Mouse (Mus musculus) CH12.LX (cell line): ENCODE results near the gene Cbfa2t2. TPM values are rescaled to one million over a fixed set of nuclear protein-coding genes. Genes with fewer than 3 reads are reported as not detected.
A peak's percentile ranks its signal among the peaks of the same experiment; 100 is the strongest.

Experiments
- DNase-seq: peaks from one replicate; pipeline ENCODE4 v3.0.0-alpha.2; 2013; ENCODE audit errors: extremely low read depth
- H3K27ac ChIP-seq: 2 replicates; pipeline ENCODE4 v1.5.1; 2012; ENCODE audit warnings: low read depth, mild to moderate bottlenecking, control low read depth, moderate library complexity; ENCODE audit not compliant: insufficient read depth
- H3K27me3 ChIP-seq: replicated peaks from 2 replicates; pipeline ENCODE3; 2012; ENCODE audit warnings: inconsistent platforms
- H3K36me3 ChIP-seq, 2 experiments: replicated peaks in 1 of 2; 2 replicates each; pipeline versions ENCODE3 to v1.6.1; 2012; ENCODE audit warnings: inconsistent platforms in 1 of 2, low read length in 1 of 2, mild to moderate bottlenecking in 1 of 2, mixed read lengths in 1 of 2, moderate library complexity in 1 of 2; ENCODE audit not compliant: control insufficient read depth in 1 of 2, insufficient read depth in 1 of 2
- H3K4me1 ChIP-seq, 2 experiments: 2 replicates each; pipeline ENCODE4 v1.6.1; 2012; ENCODE audit warnings: inconsistent platforms in 1 of 2, moderate library complexity in 1 of 2; ENCODE audit not compliant: insufficient read depth in 2 of 2, control insufficient read depth in 1 of 2
- H3K4me2 ChIP-seq: 2 replicates; pipeline ENCODE4 v1.6.1; 2012; ENCODE audit warnings: low read depth, mild to moderate bottlenecking, control low read depth; ENCODE audit not compliant: poor library complexity, insufficient read depth, severe bottlenecking
- H3K4me3 ChIP-seq, 3 experiments: fragments of 150-350 bp in 1 of 3; sonication (generic) in 1 of 3; replicated peaks in 1 of 3; 2 replicates each; pipeline versions ENCODE3 to v1.5.1; 2011 to 2012; ENCODE audit warnings: low read depth in 2 of 3, low read length in 2 of 3, mild to moderate bottlenecking in 2 of 3, moderate library complexity in 2 of 3, control low read depth in 1 of 3, improper control_type of control experiment in 1 of 3, inconsistent platforms in 1 of 3, mixed read lengths in 1 of 3; ENCODE audit not compliant: poor library complexity in 1 of 3
- H3K79me2 ChIP-seq: replicated peaks from 2 replicates; pipeline ENCODE4 v1.6.1; 2012; ENCODE audit warnings: mild to moderate bottlenecking, moderate library complexity; ENCODE audit not compliant: control insufficient read depth, poor library complexity, insufficient read depth, severe bottlenecking; ENCODE audit errors: extremely low read depth
- H3K9ac ChIP-seq: 2 replicates; pipeline ENCODE4 v1.6.1; 2012; ENCODE audit warnings: low read depth, mild to moderate bottlenecking, control low read depth, moderate library complexity; ENCODE audit not compliant: insufficient read depth
- H3K9me3 ChIP-seq: replicated peaks from 2 replicates; pipeline ENCODE3; 2012; ENCODE audit warnings: low read length, inconsistent platforms, mixed read lengths
- CHD1 ChIP-seq: IDR thresholded peaks from 2 replicates; pipeline ENCODE4 v1.6.1; 2012; ENCODE audit warnings: low read depth, low read length, improper control_type of control experiment, inconsistent platforms
- CTCF ChIP-seq, 2 experiments: IDR thresholded peaks in 1 of 2; conservative IDR thresholded peaks in 1 of 2; 2 replicates each; pipeline ENCODE4 v1.5.1; 2011 to 2012; ENCODE audit warnings: low read depth in 2 of 2, low read length in 2 of 2, improper control_type of control experiment in 1 of 2, inconsistent platforms in 1 of 2, mild to moderate bottlenecking in 1 of 2, moderate library complexity in 1 of 2
- E2F4 ChIP-seq: IDR thresholded peaks from 2 replicates; pipeline ENCODE4 v1.6.1; 2011; ENCODE audit warnings: low read depth, low read length, improper control_type of control experiment; ENCODE audit not compliant: insufficient replicate concordance
- ELF1 ChIP-seq: IDR thresholded peaks from 2 replicates; pipeline ENCODE4 v1.6.1; 2014; ENCODE audit warnings: low read depth, mild to moderate bottlenecking, inconsistent platforms, low read length, improper control_type of control experiment
- IRF4 ChIP-seq: IDR thresholded peaks from 2 replicates; pipeline ENCODE4 v1.6.1; 2014; ENCODE audit warnings: low read depth, mild to moderate bottlenecking, inconsistent platforms, low read length, improper control_type of control experiment
- JUN ChIP-seq: IDR thresholded peaks from 2 replicates; pipeline ENCODE4 v1.6.1; 2011; ENCODE audit warnings: low read depth, mild to moderate bottlenecking, low read length, improper control_type of control experiment, moderate library complexity; ENCODE audit not compliant: insufficient read depth
- JUND ChIP-seq: conservative IDR thresholded peaks from 2 replicates; pipeline ENCODE4 v1.6.1; 2011; ENCODE audit warnings: low read depth, low read length, improper control_type of control experiment
- KAT2A ChIP-seq: IDR thresholded peaks from 2 replicates; pipeline ENCODE4 v1.6.1; 2012; ENCODE audit warnings: low read length, improper control_type of control experiment, inconsistent platforms; ENCODE audit not compliant: insufficient replicate concordance
- MAFK ChIP-seq: IDR thresholded peaks from 2 replicates; pipeline ENCODE4 v1.6.1; 2011; ENCODE audit warnings: low read length, improper control_type of control experiment; ENCODE audit not compliant: insufficient replicate concordance
- MAZ ChIP-seq: IDR thresholded peaks from 2 replicates; pipeline ENCODE4 v1.6.1; 2012; ENCODE audit warnings: low read depth, mild to moderate bottlenecking, inconsistent platforms, low read length, improper control_type of control experiment, moderate library complexity
- MEF2A ChIP-seq: IDR thresholded peaks from 2 replicates; pipeline ENCODE4 v1.6.1; 2014; ENCODE audit warnings: low read depth, mild to moderate bottlenecking, inconsistent platforms, low read length, improper control_type of control experiment, borderline replicate concordance
- MXI1 ChIP-seq: IDR thresholded peaks from 2 replicates; pipeline ENCODE4 v1.6.1; 2011; ENCODE audit warnings: mild to moderate bottlenecking, low read depth, low read length, improper control_type of control experiment
- MYC ChIP-seq: IDR thresholded peaks from 2 replicates; pipeline ENCODE4 v1.6.1; 2011; ENCODE audit warnings: low read depth, mild to moderate bottlenecking, improper control_type of control experiment, low read length
- NELFE ChIP-seq: IDR thresholded peaks from 2 replicates; pipeline ENCODE4 v1.6.1; 2011; ENCODE audit warnings: low read depth, low read length, improper control_type of control experiment
- NRF1 ChIP-seq: IDR thresholded peaks from 2 replicates; pipeline ENCODE4 v1.6.1; 2014; ENCODE audit warnings: low read depth, mild to moderate bottlenecking, inconsistent platforms, low read length, improper control_type of control experiment, moderate library complexity
- POLR2A ChIP-seq: IDR thresholded peaks from 2 replicates; pipeline ENCODE4 v1.6.1; 2011; ENCODE audit warnings: low read depth, mild to moderate bottlenecking, improper control_type of control experiment, low read length
- RAD21 ChIP-seq: IDR thresholded peaks from 2 replicates; pipeline ENCODE4 v1.6.1; 2011; ENCODE audit warnings: low read depth, mild to moderate bottlenecking, low read length, improper control_type of control experiment, moderate library complexity
- SIN3A ChIP-seq: IDR thresholded peaks from 2 replicates; pipeline ENCODE4 v1.6.1; 2012; ENCODE audit warnings: low read length, improper control_type of control experiment, inconsistent platforms
- SMC3 ChIP-seq: IDR thresholded peaks from 2 replicates; pipeline ENCODE4 v1.6.1; 2011; ENCODE audit warnings: low read depth, low read length, improper control_type of control experiment
- TBP ChIP-seq: conservative IDR thresholded peaks from 2 replicates; pipeline ENCODE4 v1.6.1; 2011; ENCODE audit warnings: low read depth, low read length, improper control_type of control experiment
- TCF12 ChIP-seq: IDR thresholded peaks from 2 replicates; pipeline ENCODE4 v1.6.1; 2014; ENCODE audit warnings: low read depth, mild to moderate bottlenecking, inconsistent platforms, low read length, improper control_type of control experiment
- UBTF ChIP-seq: IDR thresholded peaks from 2 replicates; pipeline ENCODE4 v1.6.1; 2012; ENCODE audit warnings: low read depth, mild to moderate bottlenecking, inconsistent platforms, low read length, improper control_type of control experiment, moderate library complexity
- USF2 ChIP-seq: conservative IDR thresholded peaks from 2 replicates; pipeline ENCODE4 v1.6.1; 2011; ENCODE audit warnings: low read depth, low read length, improper control_type of control experiment
- ZC3H11A ChIP-seq: IDR thresholded peaks from 2 replicates; pipeline ENCODE4 v1.6.1; 2012; ENCODE audit warnings: low read depth, mild to moderate bottlenecking, inconsistent platforms, low read length, improper control_type of control experiment
- ZNF384 ChIP-seq: IDR thresholded peaks from 2 replicates; pipeline ENCODE4 v1.6.1; 2012; ENCODE audit warnings: low read depth, low read length, improper control_type of control experiment, inconsistent platforms
- dilution Hi-C: fragments of 300-500 bp; cut with MboI; formaldehyde crosslinking; loops from 2 replicates; pipeline ENCODE4 v1.14.3; 2020; ENCODE audit warnings: low sequenced_read_pairs; ENCODE audit not compliant: extremely low pct_unique_long_range_greater_than_20kb, extremely low pct_ligation_motif_present
- in situ Hi-C: fragments of 300-500 bp; cut with MboI; formaldehyde crosslinking; loops from 3 replicates; pipeline ENCODE4 v1.14.3; 2019; ENCODE audit warnings: low sequenced_read_pairs, low pct_ligation_motif_present, low pct_unique_long_range_greater_than_20kb, mixed read lengths
- polyA plus RNA-seq: library from polyadenylated mRNA; unstranded; fragments of >175 nt; gene quantifications from 2 replicates; pipeline ENCODE4 v1.2.1, GENCODE M21; 2012; ENCODE audit warnings: low read depth; ENCODE audit not compliant: insufficient read length
- total RNA-seq, 2 experiments: library from RNA; depleted of rRNA; stranded (reverse); fragments of 300-350 nt in 1 of 2; fragments of >200 nt in 1 of 2; gene quantifications; 2 replicates each; pipeline ENCODE4 v1.2.3; 2012 to 2014

Gene Cbfa2t2
- total and polyA plus RNA-seq, 3 experiments: 6.0 to 12.6 (median 7.0) TPM

GRCm38 (mm10) chr2:154410355-154410754 lies 25.9 kb upstream of the Cbfa2t2 start (continued):
- TF ChIP-seq MYC: no peak
- TF ChIP-seq E2F4: no peak

GRCm38 (mm10) chr2:154412018-154412666 lies 24.1 kb upstream of the Cbfa2t2 start:
- Histone ChIP-seq H3K4me1 (peaks cover 2 to 5% of the 10 kb centered on the region in 2 experiments; a peak in 2 of 4 replicates), H3K9ac (no peak overlapping the region), H3K36me3 (no peaks in the 10 kb centered on the region), H3K9me3 (no peaks in the 10 kb centered on the region), H3K4me3 (no peak overlapping the region), H3K4me2 (no peak overlapping the region), H3K27me3 (no peaks in the 10 kb centered on the region), H3K79me2 (no peaks in the 10 kb centered on the region), H3K27ac (no peak overlapping the region)
- TF ChIP-seq ZNF384 (no peak), POLR2A (no peak), RAD21 (peak; percentile 87), SIN3A (no peak), SMC3 (peak; percentile 61), CTCF (conservative IDR thresholded peaks at IDR 0.05 in 1 of 2, IDR thresholded peaks at IDR 0.05 in 1 of 2; ENCODE audit: low read depth in 2 of 2, low read length in 2 of 2) (peak; percentile 30 to 80; a peak in 3 of 4 replicates), TBP (no peak)
- in situ Hi-C loops (loop anchor here (5.0 kb wide), 2 partner anchors 135 to 195 kb away; partner anchors contain the start of gene 1700003F12Rik), dilution Hi-C loops (no loop called here)
- DNase-seq: peak; percentile 59

GRCm38 (mm10) chr2:154417107-154417506 lies 19.2 kb upstream of the Cbfa2t2 start:
- no peaks in the 10 kb centered on the region for H3K4me1 ChIP-seq
- TF ChIP-seq NELFE (no peak), MAFK (no peak), MYC (no peak), ZC3H11A (peak; percentile 63), POLR2A (no peak), JUN (no peak), CHD1 (no peak), NRF1 (no peak), KAT2A (no peak), RAD21 (peak; percentile 81), MEF2A (no peak), SMC3 (peak; percentile 87), IRF4 (no peak), MAZ (no peak), CTCF (conservative IDR thresholded peaks at IDR 0.05 in 1 of 2, IDR thresholded peaks at IDR 0.05 in 1 of 2; ENCODE audit: low read depth in 2 of 2, low read length in 2 of 2) (peak; percentile 79 to 90), TCF12 (no peak), UBTF (no peak), ELF1 (no peak), USF2 (no peak), MXI1 (no peak), JUND (no peak), SIN3A (no peak)
- TF ChIP-seq, all 38 proteins: peak for 4
- in situ Hi-C loops: no loop called here
- Histone ChIP-seq H3K27me3 (no peaks in the 10 kb centered on the region), H3K36me3 (no peaks in the 10 kb centered on the region), H3K9me3 (no peaks in the 10 kb centered on the region), H3K79me2 (no peaks in the 10 kb centered on the region), H3K4me3 (no peak overlapping the region), H3K4me2 (no peak overlapping the region), H3K9ac (no peak overlapping the region), H3K27ac (no peak overlapping the region)
- DNase-seq: peak; percentile 45
- dilution Hi-C loops: no loop called here
